26 mouse cellular contexts compared by ENCODE assay signal in genomic region chr7:92802158-92802557, GRCm38 (mm10).
"Had no signal": no experiment of that assay in that cellular context is flagged by ENCODE, and none has a peak within 500 bp of the region (broad histone marks: within the 10 kb centered on the region; RNA-seq: fewer than 3 reads in every experiment).

No protein-coding gene starts in this region.

- H3K4me3 ChIP-seq: embryonic facial prominence, embryonic 10.5 days; embryonic facial prominence, embryonic 12.5 days; embryonic facial prominence, embryonic 13.5 days; embryonic facial prominence, embryonic 15.5 days; erythroblast, embryonic 14.5 days; forebrain, embryonic 10.5 days; forebrain, embryonic 12.5 days; forebrain, embryonic 13.5 days; forebrain, embryonic 15.5 days; gastrocnemius, adult 2 months; heart, adult 2 months; heart, embryonic 10.5 days had no signal

- H3K9me3 ChIP-seq: embryonic facial prominence, embryonic 10.5 days; embryonic facial prominence, embryonic 12.5 days; embryonic facial prominence, embryonic 13.5 days; embryonic facial prominence, embryonic 15.5 days; forebrain, embryonic 10.5 days; forebrain, embryonic 12.5 days; forebrain, embryonic 13.5 days; forebrain, embryonic 15.5 days; heart, embryonic 10.5 days had no signal

- H3K4me2 ChIP-seq: embryonic facial prominence, embryonic 12.5 days; embryonic facial prominence, embryonic 13.5 days; embryonic facial prominence, embryonic 15.5 days; forebrain, embryonic 12.5 days; forebrain, embryonic 13.5 days; forebrain, embryonic 15.5 days had no signal

- H3K27ac ChIP-seq: embryonic facial prominence, embryonic 10.5 days; embryonic facial prominence, embryonic 12.5 days; embryonic facial prominence, embryonic 13.5 days; embryonic facial prominence, embryonic 15.5 days; forebrain, embryonic 10.5 days; forebrain, embryonic 12.5 days; forebrain, embryonic 13.5 days; forebrain, embryonic 15.5 days; gastrocnemius, adult 2 months; heart, adult 2 months; heart, embryonic 10.5 days had no signal

- H3K36me3 ChIP-seq: embryonic facial prominence, embryonic 10.5 days; embryonic facial prominence, embryonic 12.5 days; embryonic facial prominence, embryonic 15.5 days; forebrain, embryonic 10.5 days; forebrain, embryonic 12.5 days; forebrain, embryonic 15.5 days; heart, embryonic 10.5 days had no signal

- H3K27me3 ChIP-seq: embryonic facial prominence, embryonic 12.5 days; embryonic facial prominence, embryonic 13.5 days; embryonic facial prominence, embryonic 15.5 days; forebrain, embryonic 12.5 days; forebrain, embryonic 13.5 days; forebrain, embryonic 15.5 days had no signal

- H3K9ac ChIP-seq: embryonic facial prominence, embryonic 12.5 days; embryonic facial prominence, embryonic 13.5 days; embryonic facial prominence, embryonic 15.5 days; forebrain, embryonic 12.5 days; forebrain, embryonic 13.5 days; forebrain, embryonic 15.5 days; forebrain, postnatal 0 days had no signal

- H3K4me1 ChIP-seq: heart, embryonic 10.5 days had no signal

- DNase-seq: cerebellum, adult 9-10 months; cerebellum, adult 9-11 months; cerebellum, postnatal 10 days; cerebellum, postnatal 14 days; cerebellum, postnatal 25 days; cerebellum, postnatal 36 days; embryo, embryonic 11 days; forebrain, postnatal 0 days; gastrocnemius, adult 2 months; gastrocnemius, postnatal 10 days; gastrocnemius, postnatal 14 days; gastrocnemius, postnatal 25 days; gastrocnemius, postnatal 36 days; heart, adult 11 months; heart, adult 18-20 months; heart, adult 2 months had no signal
